Mouse (Mus musculus) adipocyte (in vitro differentiated cells): ENCODE measurements around the gene Naa38.
"Not testable (repeated sequence)": the region's sequence is repeated elsewhere in the genome, so short reads cannot be mapped to it uniquely, and the experiment has no call there.

Source experiments
- DNase-seq: peaks from one replicate; pipeline ENCODE4 v3.0.0-alpha.2; 2016; ENCODE audit warnings: low spot score

The Naa38 gene

GRCm38 (mm10) chr11:69395235-69395633 lies at the start of gene Naa38, which contains the start of gene Cyb5d1:
TSS of gene Naa38 (plus strand) at chr11:69395487.
TSS of gene Cyb5d1 (minus strand) at chr11:69395631.
- not testable (repeated sequence) for DNase-seq

GRCm38 (mm10) chr11:69346441-69346840 lies 48.8 kb upstream of the Naa38 start:
- no peak for DNase-seq

GRCm38 (mm10) chr11:69356544-69356943 lies 38.7 kb upstream of the Naa38 start:
- DNase-seq: no peak

GRCm38 (mm10) chr11:69357690-69358089 lies 37.6 kb upstream of the Naa38 start:
- DNase-seq: no peak

- DNase-seq: no peak
These were observed 33.3 kb upstream of the Naa38 start for GRCm38 (mm10) chr11:69362021-69362420.

GRCm38 (mm10) chr11:69362479-69362878 lies 32.8 kb upstream of the Naa38 start:
- DNase-seq: no peak

GRCm38 (mm10) chr11:69364376-69364775 lies 30.9 kb upstream of the Naa38 start:
- no peak for DNase-seq

GRCm38 (mm10) chr11:69364910-69365309 lies 30.4 kb upstream of the Naa38 start:
- peak; percentile 99 for DNase-seq

GRCm38 (mm10) chr11:69365722-69366121 lies 29.6 kb upstream of the Naa38 start:
- DNase-seq: peak; percentile 67

- DNase-seq: peak; percentile 96
These were observed 29.0 kb upstream of the Naa38 start for GRCm38 (mm10) chr11:69366157-69366854.

GRCm38 (mm10) chr11:69366855-69367615 lies 28.3 kb upstream of the Naa38 start:
- peak; percentile 26 for DNase-seq

GRCm38 (mm10) chr11:69367616-69368355 lies 27.5 kb upstream of the Naa38 start:
- peak; percentile 25 for DNase-seq

GRCm38 (mm10) chr11:69368356-69369214 lies 26.7 kb upstream of the Naa38 start:
- peak; percentile 38 for DNase-seq

GRCm38 (mm10) chr11:69369215-69369989 lies 25.9 kb upstream of the Naa38 start, which contains the start of gene Chd3:
TSS of gene Chd3 (minus strand) at chr11:69369406.
- DNase-seq: no peak

GRCm38 (mm10) chr11:69369990-69370816 lies 25.1 kb upstream of the Naa38 start:
- no peak for DNase-seq

- peak; percentile 64 for DNase-seq
These were observed 24.5 kb upstream of the Naa38 start for GRCm38 (mm10) chr11:69370817-69371215.

GRCm38 (mm10) chr11:69371601-69372000 lies 23.7 kb upstream of the Naa38 start:
- no peak for DNase-seq

- no peak for DNase-seq
These were observed 23.1 kb upstream of the Naa38 start for GRCm38 (mm10) chr11:69372056-69372779.

GRCm38 (mm10) chr11:69372780-69373170 lies 22.5 kb upstream of the Naa38 start:
- DNase-seq: no peak
